Mouse (Mus musculus) testis, adult 2 months (tissue): ENCODE results near the gene Tvp23a.

Experiments
- CTCF ChIP-seq: fragments of 200-500 bp; IDR thresholded peaks from 2 replicates; pipeline ENCODE4 v1.5.1; 2012; ENCODE audit warnings: low read depth, mild to moderate bottlenecking, inconsistent platforms, low read length, moderate library complexity; ENCODE audit not compliant: control insufficient read depth, insufficient read depth, insufficient replicate concordance
- POLR2A ChIP-seq: fragments of 200-500 bp; IDR thresholded peaks from 2 replicates; pipeline ENCODE4 v1.6.1; 2012; ENCODE audit warnings: low read depth, mild to moderate bottlenecking, inconsistent platforms, low read length, moderate library complexity; ENCODE audit not compliant: control insufficient read depth

DNA sequence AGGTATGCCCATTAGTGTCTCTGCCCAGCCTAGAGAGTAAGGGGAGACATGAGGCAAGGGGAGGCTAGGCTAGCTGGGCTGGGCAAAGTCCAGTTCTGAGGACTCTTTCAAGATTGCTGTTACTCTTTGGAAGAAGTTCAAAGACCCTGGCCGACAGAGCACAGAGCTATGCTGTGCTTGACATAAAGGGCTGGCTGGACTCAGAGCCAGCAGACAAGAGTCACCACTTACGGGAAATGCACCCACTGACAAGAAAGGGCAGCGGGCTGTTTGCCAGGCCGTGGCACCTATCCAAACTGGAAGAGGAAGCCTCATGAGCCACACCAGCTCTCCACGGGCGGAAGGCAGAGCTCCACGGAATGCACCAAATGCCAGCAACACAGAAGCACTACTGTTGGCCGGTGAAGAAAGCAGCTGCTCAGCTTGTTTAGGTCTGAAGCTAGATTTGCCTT, 5.3 kb upstream of the Tvp23a start:
- TF ChIP-seq CTCF (no peak), POLR2A (no peak)
